Mouse (Mus musculus): Measurements from ENCODE around the gene Sntg2.
A peak's percentile ranks its signal among the peaks of the same experiment; 100 is the strongest.

Sntg2 gene

GRCm38 (mm10) chr12:30202763-30203162 lies 170.4 kb downstream of the Sntg2 start:
- DNase-seq (ENCODE audit: low read depth, low spot score): no peak

- DNase-seq (ENCODE audit: low read depth, low spot score): no peak
These were observed 172.1 kb downstream of the Sntg2 start for GRCm38 (mm10) chr12:30201031-30201430.

GRCm38 (mm10) chr12:30200621-30201020 lies 172.6 kb downstream of the Sntg2 start:
- no peak for DNase-seq (ENCODE audit: low read depth, low spot score)

GRCm38 (mm10) chr12:30199735-30200134 lies 173.4 kb downstream of the Sntg2 start:
- no peak for DNase-seq (ENCODE audit: low read depth, low spot score)

GRCm38 (mm10) chr12:30198250-30198649 lies 174.9 kb downstream of the Sntg2 start:
- DNase-seq (ENCODE audit: low read depth, low spot score): no peak

GRCm38 (mm10) chr12:30181721-30182120 lies 191.5 kb downstream of the Sntg2 start:
- DNase-seq (ENCODE audit: low read depth, low spot score): no peak

GRCm38 (mm10) chr12:30179623-30180022 lies 193.6 kb downstream of the Sntg2 start:
- no peak for DNase-seq (ENCODE audit: low read depth, low spot score)

- no peak for DNase-seq (ENCODE audit: low read depth, low spot score)
These were observed 195.2 kb downstream of the Sntg2 start for GRCm38 (mm10) chr12:30177966-30178365.

GRCm38 (mm10) chr12:30177529-30177928 lies 195.6 kb downstream of the Sntg2 start:
- no peak for DNase-seq (ENCODE audit: low read depth, low spot score)

GRCm38 (mm10) chr12:30168491-30168890 lies 204.7 kb downstream of the Sntg2 start:
- DNase-seq (ENCODE audit: low read depth, low spot score): no peak

GRCm38 (mm10) chr12:30164538-30164937 lies 208.6 kb downstream of the Sntg2 start:
- DNase-seq (ENCODE audit: low read depth, low spot score): no peak

- DNase-seq (ENCODE audit: low read depth, low spot score): no peak
These were observed 209.2 kb downstream of the Sntg2 start for GRCm38 (mm10) chr12:30164005-30164404.

GRCm38 (mm10) chr12:30161731-30162406 lies 211.3 kb downstream of the Sntg2 start:
- no peak for DNase-seq (ENCODE audit: low read depth, low spot score)

- no peak for DNase-seq (ENCODE audit: low read depth, low spot score)
These were observed 212.7 kb downstream of the Sntg2 start for GRCm38 (mm10) chr12:30160475-30160874.

GRCm38 (mm10) chr12:30159788-30160187 lies 213.4 kb downstream of the Sntg2 start:
- no peak for DNase-seq (ENCODE audit: low read depth, low spot score)

GRCm38 (mm10) chr12:30154079-30154673 lies 219.0 kb downstream of the Sntg2 start:
- no peak for DNase-seq (ENCODE audit: low read depth, low spot score)

GRCm38 (mm10) chr12:30142085-30142484 lies 231.1 kb downstream of the Sntg2 start:
- DNase-seq (ENCODE audit: low read depth, low spot score): no peak

- DNase-seq (ENCODE audit: low read depth, low spot score): no peak
These were observed 240.7 kb downstream of the Sntg2 start, which contains the start of gene Tpo for GRCm38 (mm10) chr12:30132524-30132923. Gene Tpo, minus strand, starts transcription at chr12:30132624.

- DNase-seq (ENCODE audit: low read depth, low spot score): no peak
These were observed 243.8 kb downstream of the Sntg2 start for GRCm38 (mm10) chr12:30129411-30129716.

GRCm38 (mm10) chr12:30128561-30129410 lies 244.4 kb downstream of the Sntg2 start:
- peak; percentile 16 for DNase-seq (ENCODE audit: low read depth, low spot score)
